Comparison of ENCODE assay signal across 26 mouse cellular contexts in the genomic region with DNA sequence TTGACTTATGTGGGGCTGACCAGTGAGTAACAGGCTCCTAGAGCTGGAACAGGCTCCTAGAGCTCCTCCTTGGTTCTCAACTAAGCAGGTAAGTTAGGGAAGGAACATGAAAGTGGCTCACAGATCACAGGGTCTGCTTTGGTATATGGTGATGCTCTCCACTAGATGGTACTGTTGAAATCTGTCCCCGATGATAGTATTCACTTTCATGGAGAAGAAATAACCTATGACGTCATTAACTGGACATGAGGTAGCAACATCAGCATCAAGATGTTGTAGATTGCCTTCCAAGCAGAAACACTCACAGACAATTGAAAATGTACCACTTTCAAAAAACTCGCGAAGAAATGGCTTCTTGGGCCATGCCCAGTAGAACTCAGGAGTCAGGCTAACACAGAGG.
A peak's percentile ranks its signal among the peaks of the same experiment; 100 is the strongest.
DNase-seq lines count a peak whose midpoint lies in the region; ATAC-seq and TF ChIP-seq lines count a peak whose summit lies in the region.
"Had no signal": no experiment of that assay in that cellular context is flagged by ENCODE, and none has a peak within 500 bp of the region (broad histone marks: within the 10 kb centered on the region; RNA-seq: fewer than 3 reads in every experiment).

No protein-coding gene starts in this region.

- TF ChIP-seq POLR2A in CH12.LX (IDR thresholded peaks at IDR 0.05; ENCODE audit: low read depth, low read length) = no peak

- H3K36me3 ChIP-seq in forebrain, postnatal 0 days (ENCODE audit: insufficient read depth) = no peaks in the 10 kb centered on the region
- no peaks in the 10 kb centered on the region for H3K36me3 ChIP-seq in forebrain, embryonic 16.5 days (ENCODE audit: control insufficient read depth, insufficient read depth)
- no peaks in the 10 kb centered on the region for H3K36me3 ChIP-seq in intestine, postnatal 0 days (ENCODE audit: control insufficient read depth, insufficient read depth)
- H3K36me3 ChIP-seq in intestine, embryonic 16.5 days (ENCODE audit: control insufficient read depth, insufficient read depth, low read length) = no peaks in the 10 kb centered on the region
- H3K36me3 ChIP-seq in kidney, postnatal 0 days (ENCODE audit: insufficient read depth, low read length) = no peaks in the 10 kb centered on the region
- no peaks in the 10 kb centered on the region for H3K36me3 ChIP-seq in CH12.LX (replicated peaks in 1 of 2; ENCODE audit: control insufficient read depth in 1 of 2, insufficient read depth in 1 of 2, low read length in 1 of 2)
- H3K36me3 ChIP-seq: embryonic facial prominence, embryonic 13.5 days; embryonic facial prominence, embryonic 15.5 days; forebrain, embryonic 10.5 days; forebrain, embryonic 12.5 days had no signal

- ATAC-seq in forebrain, postnatal 0 days = no peak
- no peak for ATAC-seq in forebrain, embryonic 16.5 days
- no peak for ATAC-seq in intestine, postnatal 0 days
- ATAC-seq in intestine, embryonic 16.5 days = no peak
- ATAC-seq in kidney, postnatal 0 days (replicated peaks; ENCODE audit: low FRiP score, low read depth) = no peak
- ATAC-seq: CD4-positive, CD25-positive, alpha-beta regulatory T cell, adult 4 months; forebrain, embryonic 14.5 days had no signal

- TF ChIP-seq RAD21 in CH12.LX (IDR thresholded peaks at IDR 0.05; ENCODE audit: low read depth, low read length) = peak; percentile 53

- WGBS in forebrain, postnatal 0 days = 83% methylated on average over 4 of the region's 4 CpGs
- 84% methylated on average over 4 of the region's 4 CpGs for WGBS in forebrain, embryonic 16.5 days
- 80% methylated on average over 4 of the region's 4 CpGs for WGBS in intestine, postnatal 0 days
- 82% methylated on average over 4 of the region's 4 CpGs for WGBS in intestine, embryonic 16.5 days
- 87% methylated on average over 4 of the region's 4 CpGs for WGBS in kidney, postnatal 0 days

- no peak overlapping the region for H3K4me2 ChIP-seq in forebrain, postnatal 0 days (ENCODE audit: low read depth)
- no peak overlapping the region for H3K4me2 ChIP-seq in forebrain, embryonic 16.5 days (ENCODE audit: low read length)
- no peak overlapping the region for H3K4me2 ChIP-seq in intestine, postnatal 0 days (replicated peaks; ENCODE audit: low read depth)
- no peak overlapping the region for H3K4me2 ChIP-seq in intestine, embryonic 16.5 days (ENCODE audit: low read depth, low read length)
- no peak overlapping the region for H3K4me2 ChIP-seq in kidney, postnatal 0 days (ENCODE audit: low read length)
- no peak overlapping the region for H3K4me2 ChIP-seq in CH12.LX (ENCODE audit: insufficient read depth, low read depth, poor library complexity, severe bottlenecking)
- H3K4me2 ChIP-seq: embryonic facial prominence, embryonic 13.5 days; embryonic facial prominence, embryonic 15.5 days; forebrain, embryonic 12.5 days had no signal

- H3K9ac ChIP-seq in forebrain, postnatal 0 days = no peak overlapping the region
- H3K9ac ChIP-seq in forebrain, embryonic 16.5 days (replicated peaks; ENCODE audit: low read depth, low read length) = no peak overlapping the region
- H3K9ac ChIP-seq in intestine, postnatal 0 days (ENCODE audit: low read depth, low read length) = no peak overlapping the region
- no peak overlapping the region for H3K9ac ChIP-seq in intestine, embryonic 16.5 days (ENCODE audit: low read depth, low read length)
- H3K9ac ChIP-seq in kidney, postnatal 0 days (ENCODE audit: low read depth, low read length) = no peak overlapping the region
- H3K9ac ChIP-seq in CH12.LX (ENCODE audit: insufficient read depth, low read depth) = no peak overlapping the region
- H3K9ac ChIP-seq: embryonic facial prominence, embryonic 13.5 days; embryonic facial prominence, embryonic 15.5 days; forebrain, embryonic 12.5 days had no signal

- in situ Hi-C loops in CH12.LX (cut with MboI; ENCODE audit: low pct_ligation_motif_present, low pct_unique_long_range_greater_than_20kb, low sequenced_read_pairs) = no loop called here

- no peaks in the 10 kb centered on the region for H3K9me3 ChIP-seq in forebrain, postnatal 0 days (ENCODE audit: low read length)
- no peaks in the 10 kb centered on the region; the same call in 1 of the 2 replicates for H3K9me3 ChIP-seq in forebrain, embryonic 16.5 days (ENCODE audit: control insufficient read depth, low read length)
- no peaks in the 10 kb centered on the region for H3K9me3 ChIP-seq in intestine, postnatal 0 days (ENCODE audit: control insufficient read depth)
- H3K9me3 ChIP-seq in intestine, embryonic 16.5 days (ENCODE audit: control insufficient read depth, low read length) = no peaks in the 10 kb centered on the region
- no peaks in the 10 kb centered on the region for H3K9me3 ChIP-seq in kidney, postnatal 0 days (replicated peaks; ENCODE audit: low read length)
- H3K9me3 ChIP-seq in CH12.LX (replicated peaks; ENCODE audit: low read length) = no peaks in the 10 kb centered on the region
- H3K9me3 ChIP-seq: embryonic facial prominence, embryonic 13.5 days; embryonic facial prominence, embryonic 15.5 days; forebrain, embryonic 10.5 days; forebrain, embryonic 12.5 days had no signal

- H3K79me2 ChIP-seq in CH12.LX (replicated peaks; ENCODE audit: control insufficient read depth, extremely low read depth, insufficient read depth, poor library complexity, severe bottlenecking) = no peaks in the 10 kb centered on the region

- dilution Hi-C loops in CH12.LX (cut with MboI; ENCODE audit: extremely low pct_ligation_motif_present, extremely low pct_unique_long_range_greater_than_20kb, low sequenced_read_pairs) = no loop called here

- no peaks in the 10 kb centered on the region for H3K4me1 ChIP-seq in forebrain, postnatal 0 days (ENCODE audit: insufficient read depth)
- H3K4me1 ChIP-seq in forebrain, embryonic 16.5 days (replicated peaks; ENCODE audit: control insufficient read depth, insufficient read depth, low read length) = no peaks in the 10 kb centered on the region
- H3K4me1 ChIP-seq in intestine, postnatal 0 days (replicated peaks; ENCODE audit: control insufficient read depth, insufficient read depth, low read length) = no peaks in the 10 kb centered on the region
- no peaks in the 10 kb centered on the region for H3K4me1 ChIP-seq in intestine, embryonic 16.5 days (ENCODE audit: control insufficient read depth, insufficient read depth, low read length)
- H3K4me1 ChIP-seq in kidney, postnatal 0 days (replicated peaks; ENCODE audit: insufficient read depth, low read length) = no peaks in the 10 kb centered on the region
- no peaks in the 10 kb centered on the region; a peak in 1 of 4 replicates for H3K4me1 ChIP-seq in CH12.LX (ENCODE audit: control insufficient read depth in 1 of 2, insufficient read depth in 2 of 2)
- H3K4me1 ChIP-seq: embryonic facial prominence, embryonic 13.5 days; embryonic facial prominence, embryonic 15.5 days; forebrain, embryonic 10.5 days; forebrain, embryonic 12.5 days had no signal

- no peak overlapping the region for H3K4me3 ChIP-seq in forebrain, postnatal 0 days (ENCODE audit: low read depth, low read length)
- no peak overlapping the region for H3K4me3 ChIP-seq in forebrain, embryonic 16.5 days (replicated peaks; ENCODE audit: low read length)
- no peak overlapping the region for H3K4me3 ChIP-seq in intestine, postnatal 0 days (ENCODE audit: low read depth, low read length)
- no peak overlapping the region for H3K4me3 ChIP-seq in intestine, embryonic 16.5 days (ENCODE audit: low read length)
- no peak overlapping the region for H3K4me3 ChIP-seq in kidney, postnatal 0 days (replicated peaks; ENCODE audit: low read depth, low read length)
- H3K4me3 ChIP-seq in CH12.LX (replicated peaks in 1 of 3; ENCODE audit: low read depth in 2 of 3, low read length in 2 of 3, poor library complexity in 1 of 3) = no peak overlapping the region
- H3K4me3 ChIP-seq: embryonic facial prominence, embryonic 13.5 days; embryonic facial prominence, embryonic 15.5 days; erythroblast, embryonic 14.5 days; forebrain, embryonic 10.5 days; forebrain, embryonic 12.5 days had no signal

- 0 out of 2 replicates have a peak, but pooled peaks have one; percentile 9 for TF ChIP-seq CTCF in forebrain, postnatal 0 days (IDR thresholded peaks at IDR 0.05; ENCODE audit: low read depth)
- 0 out of 2 replicates have a peak, but pooled peaks have one; percentile 20 for TF ChIP-seq CTCF in intestine, postnatal 0 days (IDR thresholded peaks at IDR 0.05; ENCODE audit: low read depth)
- peak; percentile 20; the same call in 1 of the 2 replicates for TF ChIP-seq CTCF in kidney, postnatal 0 days (IDR thresholded peaks at IDR 0.05; ENCODE audit: low read depth)
- TF ChIP-seq CTCF in CH12.LX (conservative IDR thresholded peaks at IDR 0.05 in 1 of 2, IDR thresholded peaks at IDR 0.05 in 1 of 2; ENCODE audit: low read depth in 2 of 2, low read length in 2 of 2) = peak in 1 of 2 experiments; percentile 53; a peak in 2 of 4 replicates

- DNase-seq in forebrain, postnatal 0 days = no peak
- no peak for DNase-seq in kidney, postnatal 0 days (ENCODE audit: low spot score)
- no peak for DNase-seq in kidney, postnatal 25 days
- no peak for DNase-seq in CH12.LX (ENCODE audit: extremely low read depth)
- DNase-seq in right cerebral cortex, postnatal 10 days (ENCODE audit: low spot score in 2 of 2) = no peak
- DNase-seq: adrenal gland, adult 2 months; adrenal gland, postnatal 10 days; adrenal gland, postnatal 25 days; B cell, adult 2 months; cerebellum, adult 11 months; cerebellum, adult 18-20 months; cerebellum, adult 8-10 months; cerebellum, adult 9-11 months; cerebellum, postnatal 14 days; cerebellum, postnatal 36 days; embryo, embryonic 11 days had no signal

- no peak for TF ChIP-seq EP300 in CH12.LX (IDR thresholded peaks at IDR 0.05; ENCODE audit: low read length)

- H3K27ac ChIP-seq in forebrain, postnatal 0 days (ENCODE audit: low read depth, low read length) = no peak overlapping the region
- H3K27ac ChIP-seq in forebrain, embryonic 16.5 days (ENCODE audit: low read length) = no peak overlapping the region
- no peak overlapping the region for H3K27ac ChIP-seq in intestine, postnatal 0 days (ENCODE audit: low read depth, low read length)
- no peak overlapping the region for H3K27ac ChIP-seq in intestine, embryonic 16.5 days (ENCODE audit: low read length)
- H3K27ac ChIP-seq in kidney, postnatal 0 days = no peak overlapping the region
- H3K27ac ChIP-seq in CH12.LX (ENCODE audit: insufficient read depth, low read depth) = no peak overlapping the region
- H3K27ac ChIP-seq: embryonic facial prominence, embryonic 13.5 days; embryonic facial prominence, embryonic 15.5 days; forebrain, embryonic 10.5 days; forebrain, embryonic 12.5 days had no signal

- H3K27me3 ChIP-seq in forebrain, postnatal 0 days (ENCODE audit: insufficient read depth, low read length) = no peaks in the 10 kb centered on the region
- no peaks in the 10 kb centered on the region for H3K27me3 ChIP-seq in forebrain, embryonic 16.5 days (replicated peaks; ENCODE audit: control insufficient read depth, insufficient read depth, low read length)
- H3K27me3 ChIP-seq in intestine, postnatal 0 days (replicated peaks; ENCODE audit: control insufficient read depth, insufficient read depth, low read length) = no peaks in the 10 kb centered on the region
- H3K27me3 ChIP-seq in intestine, embryonic 16.5 days (replicated peaks; ENCODE audit: control insufficient read depth, insufficient read depth, low read length) = no peaks in the 10 kb centered on the region
- no peaks in the 10 kb centered on the region for H3K27me3 ChIP-seq in kidney, postnatal 0 days (ENCODE audit: insufficient read depth, low read length)
- H3K27me3 ChIP-seq in CH12.LX (replicated peaks) = no peaks in the 10 kb centered on the region
- H3K27me3 ChIP-seq: embryonic facial prominence, embryonic 13.5 days; embryonic facial prominence, embryonic 15.5 days had no signal
